In the genomic region with DNA sequence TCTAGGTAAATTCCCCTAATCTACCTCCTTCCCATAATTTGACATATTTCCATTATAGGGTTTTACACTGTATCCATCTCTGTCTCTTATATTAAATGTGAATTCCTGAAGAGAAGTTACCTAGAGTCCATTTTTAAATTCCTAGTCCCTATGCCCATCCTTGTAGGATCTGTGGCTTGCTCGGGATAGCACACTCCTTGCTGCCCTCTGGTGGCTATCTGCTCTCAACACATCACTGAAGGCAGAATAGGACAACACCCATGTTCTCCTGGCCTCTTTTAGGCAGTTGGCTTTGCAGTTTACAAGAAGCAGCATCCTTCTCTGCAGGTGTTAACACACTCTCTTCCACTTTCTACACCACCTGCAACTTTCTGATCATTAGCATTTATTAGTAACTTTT, we compare ENCODE assay signal across 9 mouse cellular contexts. TPM values are rescaled to one million over a fixed set of nuclear protein-coding genes. Genes with fewer than 3 reads are reported as not detected.
DNase-seq lines count a peak whose midpoint lies in the region; ATAC-seq lines count a peak whose summit lies in the region.
"Had no signal": no experiment of that assay in that cellular context is flagged by ENCODE, and none has a peak within 500 bp of the region (broad histone marks: within the 10 kb centered on the region; RNA-seq: fewer than 3 reads in every experiment).

No protein-coding gene starts in this region.

- H3K4me1 ChIP-seq in hindbrain, embryonic 10.5 days (replicated peaks): peaks cover 8% of the 10 kb centered on the region
- peaks cover 7% of the 10 kb centered on the region for H3K4me1 ChIP-seq in hindbrain, embryonic 13.5 days (replicated peaks)

- no peak overlapping the region for H3K9ac ChIP-seq in hindbrain, embryonic 13.5 days
- H3K9ac ChIP-seq: limb, embryonic 13.5 days had no signal

- no peak overlapping the region for H3K27ac ChIP-seq in hindbrain, embryonic 10.5 days
- H3K27ac ChIP-seq in hindbrain, embryonic 13.5 days: no peak overlapping the region
- H3K27ac ChIP-seq: limb, embryonic 13.5 days had no signal

- no peaks in the 10 kb centered on the region for H3K9me3 ChIP-seq in hindbrain, embryonic 10.5 days
- H3K9me3 ChIP-seq in hindbrain, embryonic 13.5 days: no peaks in the 10 kb centered on the region
- H3K9me3 ChIP-seq: limb, embryonic 13.5 days had no signal

- H3K4me3 ChIP-seq in hindbrain, embryonic 10.5 days: no peak overlapping the region
- H3K4me3 ChIP-seq in hindbrain, embryonic 13.5 days: no peak overlapping the region
- H3K4me3 ChIP-seq: limb, embryonic 13.5 days had no signal

- no peak overlapping the region for H3K4me2 ChIP-seq in hindbrain, embryonic 13.5 days
- H3K4me2 ChIP-seq: limb, embryonic 13.5 days had no signal

- no peaks in the 10 kb centered on the region for H3K36me3 ChIP-seq in hindbrain, embryonic 10.5 days
- H3K36me3 ChIP-seq in hindbrain, embryonic 13.5 days: no peaks in the 10 kb centered on the region
- H3K36me3 ChIP-seq: limb, embryonic 13.5 days had no signal

- 13% methylated on average over 1 of the region's 1 CpGs for WGBS in hindbrain, embryonic 10.5 days
- 6% methylated on average over 1 of the region's 1 CpGs for WGBS in hindbrain, embryonic 13.5 days

- no peak for ATAC-seq in hindbrain, embryonic 13.5 days (ENCODE audit: low FRiP score)
- ATAC-seq in hematopoietic stem cell, adult 5-6 weeks (replicated peaks in 1 of 2; ENCODE audit: insufficient read depth in 1 of 2, low FRiP score in 2 of 2, low TSS enrichment in 1 of 2, low read depth in 1 of 2, poor library complexity in 2 of 2, severe bottlenecking in 2 of 2): peak; percentile 39 to 44; a peak in 1 of 4 replicates
- no peak for ATAC-seq in monocyte, adult 5-6 weeks (replicated peaks; ENCODE audit: insufficient number of reproducible peaks, low FRiP score, low TSS enrichment, poor library complexity, severe bottlenecking)

- DNase-seq in hindbrain, embryonic 10.5 days (ENCODE audit: low spot score): peak; percentile 43
- peak; percentile 79 for DNase-seq in 3T3-L1 (ENCODE audit: low read depth, low spot score)
- DNase-seq in MN1 (ENCODE audit: low spot score): peak; percentile 27
- peak; percentile 65 to 70 for DNase-seq in cerebellum, postnatal 36 days
- DNase-seq in lung, postnatal 25 days (ENCODE audit: low spot score): peak; percentile 54

- no peaks in the 10 kb centered on the region for H3K27me3 ChIP-seq in hindbrain, embryonic 10.5 days (ENCODE audit: insufficient read depth, poor library complexity, severe bottlenecking)
- H3K27me3 ChIP-seq in hindbrain, embryonic 13.5 days: 0 out of 2 replicates have a peak, but pooled peaks cover 3% of the 10 kb centered on the region
- H3K27me3 ChIP-seq: limb, embryonic 13.5 days had no signal

RNA-seq across cellular contexts. Expression of gene Snx19, which starts 4.0 kb away (rescaled TPM):
- polyA plus RNA-seq in hindbrain, embryonic 10.5 days (2016; fragmentation: Nextera tagmentation; extraction: Ambion mirVana): 21.2 and 23.7 TPM in 2 replicates
- 22.5 and 25.0 TPM in 2 replicates for polyA plus RNA-seq in hindbrain, embryonic 13.5 days (2015; fragmentation: Nextera tagmentation; extraction: Ambion mirVana)
- 15.5 and 19.3 TPM in 2 replicates for total RNA-seq in hematopoietic stem cell, adult 5-6 weeks (2017)
- 11.9 to 23.5 TPM (median 13.9 TPM) in 3 replicates for total RNA-seq in monocyte, adult 5-6 weeks (2017)

Comparison
In these comparisons a context has a peak if more than half of its experiments do, and no peak if none do; other contexts are left out.
1. DNase-seq: peak in every context shown above with its lines; median percentile 79 in 3T3-L1; 68 in cerebellum, postnatal 36 days; 54 in lung, postnatal 25 days; 43 in hindbrain, embryonic 10.5 days; 27 in MN1.
2. ATAC-seq: peak in hematopoietic stem cell, adult 5-6 weeks (2 of 2); none in hindbrain, embryonic 13.5 days (single experiment) and monocyte, adult 5-6 weeks (single experiment).